Mouse (Mus musculus) macrophage (primary cell): ENCODE data around the gene Tmigd3. TPM values are rescaled to one million over a fixed set of nuclear protein-coding genes. Genes with fewer than 3 reads are reported as not detected.
A peak's percentile ranks its signal among the peaks of the same experiment; 100 is the strongest.

Source experiments
- H3K27ac ChIP-seq: fragments of 350-480 bp; formaldehyde crosslinking; 2 replicates; pipeline ENCODE4 v1.9.0; 2021
- H3K36me3 ChIP-seq: fragments of 350-480 bp; formaldehyde crosslinking; 2 replicates; pipeline ENCODE4 v1.9.0; 2021; ENCODE audit errors: inconsistent target
- H3K4me3 ChIP-seq: fragments of 350-480 bp; formaldehyde crosslinking; 2 replicates; pipeline ENCODE4 v1.9.0; 2021; ENCODE audit errors: inconsistent target
- H3K79me2 ChIP-seq: fragments of 350-480 bp; formaldehyde crosslinking; 2 replicates; pipeline ENCODE4 v1.9.0; 2021; ENCODE audit errors: inconsistent target
- WGBS: methylation state at CpG from one replicate; pipeline ENCODE4 v1.1.7; 2026; ENCODE audit warnings: inconsistent platforms; ENCODE audit not compliant: missing documents; 5-methylcytosine and 5-hydroxymethylcytosine counted together
- polyA plus RNA-seq: library from polyadenylated mRNA; stranded (reverse); fragments of 250-400 nt; gene quantifications from 3 replicates; pipeline ENCODE4 v1.2.4, GENCODE M21; 2018; ENCODE audit warnings: inconsistent platforms

Gene Tmigd3
- polyA plus RNA-seq, 1 experiment from 2014 or later, result 0.26 TPM

DNA sequence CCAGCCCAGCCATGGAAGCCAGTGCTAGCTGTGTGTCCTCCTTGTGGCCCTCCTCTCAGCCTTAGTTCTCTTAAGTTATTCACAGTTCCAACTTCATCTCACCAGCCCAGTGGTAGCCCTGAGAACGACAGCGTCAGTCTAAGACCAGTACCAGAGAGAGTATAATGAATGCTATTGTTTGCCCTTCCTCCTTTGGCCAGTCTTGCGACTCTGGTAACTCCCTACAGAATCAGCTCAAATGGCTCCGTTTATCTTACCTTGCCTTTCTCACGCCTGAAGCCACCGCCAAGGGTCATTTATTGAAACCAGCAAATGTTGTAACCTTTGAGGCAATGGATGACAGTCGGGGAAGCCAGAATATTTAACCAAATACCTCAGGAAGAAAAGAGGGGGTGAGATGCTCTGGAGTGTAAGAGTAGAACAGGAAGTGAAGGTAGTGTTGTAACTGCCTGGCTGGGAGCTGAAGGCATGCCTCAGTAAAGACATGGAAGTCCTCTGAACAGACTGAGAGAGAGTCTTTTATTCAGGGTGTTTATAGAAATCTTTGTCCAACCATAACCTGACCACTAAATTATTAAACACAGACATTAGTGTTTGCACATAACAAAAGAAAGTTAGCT lies 8.8 kb upstream of the Tmigd3 start:
- H3K79me2 ChIP-seq, result no peaks in the 10 kb centered on the region
- H3K27ac ChIP-seq, result no peak overlapping the region
- no peaks in the 10 kb centered on the region for H3K36me3 ChIP-seq
- no peak overlapping the region for H3K4me3 ChIP-seq
- WGBS, result 38% methylated on average over 7 of the region's 7 CpGs

DNA sequence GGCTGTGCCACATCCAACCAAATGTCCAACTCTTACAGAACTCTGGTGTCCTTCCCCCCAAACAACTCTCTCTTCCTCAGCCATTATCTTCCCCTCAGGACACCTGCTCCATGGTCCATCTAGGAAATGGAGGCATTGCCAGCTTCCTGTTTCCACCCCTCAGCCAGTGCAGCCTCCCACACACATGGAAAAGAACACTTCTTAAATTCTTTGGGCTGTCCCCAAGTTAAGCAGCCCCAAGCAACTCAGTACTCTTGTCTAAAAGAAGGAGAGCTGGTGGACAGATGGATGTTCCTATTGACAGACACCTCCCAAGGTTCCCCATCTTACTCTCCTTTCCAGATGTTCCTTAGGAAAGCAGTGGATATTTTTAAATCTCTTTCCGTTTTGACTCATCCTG lies 6.6 kb upstream of the Tmigd3 start:
- Histone ChIP-seq H3K27ac (no peak overlapping the region), H3K79me2 (no peaks in the 10 kb centered on the region), H3K36me3 (no peaks in the 10 kb centered on the region), H3K4me3 (no peak overlapping the region)
- 82% methylated on average over 1 of the region's 1 CpGs for WGBS

DNA sequence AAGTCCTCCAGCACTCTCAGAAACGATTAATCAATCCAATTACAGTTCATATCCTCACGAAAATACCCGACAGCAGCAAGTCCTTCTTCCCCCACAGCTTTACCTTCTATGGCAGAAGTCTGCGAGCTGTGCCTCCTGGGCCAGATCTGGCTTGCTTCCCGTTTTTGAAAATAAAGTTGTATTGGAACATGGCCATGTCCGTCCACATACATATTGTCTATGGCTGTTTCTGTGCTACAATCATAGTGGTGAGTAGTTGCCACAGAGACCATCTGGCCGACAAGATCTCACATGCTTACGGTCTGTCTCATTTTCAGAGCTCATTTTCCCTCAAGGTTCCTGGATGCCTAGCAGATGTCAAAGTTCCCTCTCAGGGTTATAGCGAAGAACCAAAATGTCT lies 5.6 kb upstream of the Tmigd3 start:
- no peak overlapping the region for H3K4me3 ChIP-seq
- WGBS, result 24% methylated on average over 9 of the region's 9 CpGs
- H3K79me2 ChIP-seq, result no peaks in the 10 kb centered on the region
- no peak overlapping the region for H3K27ac ChIP-seq
- no peaks in the 10 kb centered on the region for H3K36me3 ChIP-seq

DNA sequence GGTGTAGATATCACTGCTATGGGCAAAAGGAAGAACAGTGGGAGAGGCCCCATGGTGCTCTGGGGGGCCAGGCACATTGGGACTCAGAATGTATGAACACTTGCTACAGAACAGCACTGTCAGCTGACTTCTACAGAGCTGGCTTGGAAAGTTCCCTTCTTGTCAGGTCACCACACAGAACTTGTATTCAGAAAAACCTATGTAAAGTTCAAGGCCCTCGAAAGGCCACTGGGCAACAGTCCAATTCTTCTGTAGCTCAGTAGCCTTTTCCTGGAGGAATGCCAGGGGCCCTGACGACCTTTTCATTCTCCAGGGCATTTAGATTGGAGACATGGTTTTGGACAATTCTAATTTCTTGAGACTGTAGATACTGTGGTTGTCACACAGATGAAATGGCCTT lies 2.6 kb upstream of the Tmigd3 start:
- WGBS, result 63% methylated on average over 2 of the region's 2 CpGs
- no peak overlapping the region for H3K27ac ChIP-seq

DNA sequence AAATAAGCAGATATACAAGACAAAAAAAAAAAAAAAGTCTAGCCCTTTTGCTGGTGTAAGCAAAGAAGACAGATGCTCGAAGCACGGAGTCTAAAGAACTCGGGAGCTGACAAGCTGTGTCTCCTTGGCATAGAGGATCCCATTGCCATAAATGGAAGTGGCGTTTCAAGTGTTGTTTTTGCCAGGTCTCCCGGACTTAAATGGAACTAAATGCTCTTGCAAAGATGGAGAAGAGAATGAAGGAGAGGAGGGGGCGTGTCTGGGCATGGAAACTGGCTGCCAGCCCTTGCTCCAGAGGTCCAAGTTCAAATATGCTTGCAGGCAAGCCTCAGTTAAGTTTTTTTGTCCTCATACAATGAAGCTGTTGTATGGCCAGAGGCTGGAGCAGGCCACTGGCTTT lies 1.3 kb downstream of the Tmigd3 start:
- no peaks in the 10 kb centered on the region for H3K36me3 ChIP-seq
- WGBS, result 81% methylated on average over 6 of the region's 6 CpGs
- H3K27ac ChIP-seq, result no peak overlapping the region
- no peak overlapping the region for H3K4me3 ChIP-seq
- no peaks in the 10 kb centered on the region for H3K79me2 ChIP-seq

More for the DNA sequence above, 2.6 kb upstream of the Tmigd3 start:
- Histone ChIP-seq H3K36me3 (no peaks in the 10 kb centered on the region), H3K4me3 (no peak overlapping the region), H3K79me2 (no peaks in the 10 kb centered on the region)

DNA sequence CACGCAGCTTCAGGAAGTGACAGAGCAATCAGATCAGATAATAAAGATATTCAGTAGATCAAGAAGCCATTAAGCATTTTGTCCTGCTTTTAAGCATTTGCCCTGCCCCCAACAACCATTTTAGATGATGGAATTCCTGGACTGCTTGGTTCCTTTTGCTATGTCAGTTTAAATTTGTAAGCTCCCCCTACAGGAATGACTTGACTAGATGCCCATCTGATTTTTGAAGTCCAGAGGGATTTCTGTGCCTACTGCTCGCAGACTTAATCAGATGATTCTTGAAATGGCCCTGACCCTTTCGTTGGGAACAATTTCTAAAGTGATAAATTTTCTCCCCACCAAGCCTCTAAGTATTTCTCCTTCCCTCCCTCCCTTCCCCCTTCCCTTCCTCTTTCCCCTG lies 1.9 kb downstream of the Tmigd3 start:
- Histone ChIP-seq H3K79me2 (no peaks in the 10 kb centered on the region), H3K36me3 (no peaks in the 10 kb centered on the region), H3K27ac (no peak overlapping the region), H3K4me3 (no peak overlapping the region)
- 69% methylated on average over 3 of the region's 3 CpGs for WGBS

DNA sequence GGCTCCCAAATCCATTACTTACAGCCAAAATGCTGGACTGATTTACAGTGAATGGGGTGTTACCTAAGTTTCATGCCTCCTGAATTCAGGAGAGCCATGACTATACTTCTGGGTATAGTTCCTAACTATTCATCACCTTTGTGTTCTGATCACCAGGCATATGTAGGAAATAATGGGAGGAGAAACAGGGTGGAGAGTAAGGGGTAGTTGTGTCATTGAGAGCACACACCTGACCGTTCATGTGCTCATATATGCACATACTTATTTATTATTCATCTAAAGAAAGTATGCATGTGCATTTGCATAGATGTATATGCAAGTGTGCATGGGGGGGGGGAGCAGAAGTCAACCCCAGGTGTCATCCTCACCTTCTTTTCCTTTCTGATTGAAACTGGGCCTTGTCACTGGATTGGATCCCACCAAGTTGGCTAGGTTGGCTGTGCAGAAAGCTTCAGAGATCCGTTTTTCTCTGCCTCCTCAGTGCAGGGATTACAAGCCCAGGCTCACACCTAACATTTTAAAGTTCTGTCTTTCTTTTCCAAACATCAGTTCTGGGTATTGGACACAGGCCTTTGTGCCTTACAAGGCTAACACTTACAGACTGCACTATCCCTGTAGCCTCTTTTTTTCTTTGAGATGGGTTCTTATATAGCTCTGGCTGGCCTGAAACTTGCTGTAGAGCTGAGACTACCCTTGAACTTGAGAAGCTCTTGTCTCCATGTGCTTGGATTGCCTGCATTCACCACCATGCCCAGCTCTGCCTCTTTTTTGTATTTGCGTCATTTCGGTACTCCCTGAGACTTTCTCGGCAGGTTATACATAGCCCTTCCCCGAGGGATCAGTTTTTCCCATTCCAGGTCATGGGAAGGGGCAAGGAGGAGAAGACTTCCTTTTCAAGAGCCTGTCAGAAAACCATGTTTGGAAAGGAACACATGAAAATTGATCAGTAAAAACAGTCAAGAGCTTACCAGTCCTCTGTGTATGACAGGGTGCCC lies 3.0 kb downstream of the Tmigd3 start:
- no peaks in the 10 kb centered on the region for H3K36me3 ChIP-seq
- no peak overlapping the region for H3K27ac ChIP-seq
- no peak overlapping the region for H3K4me3 ChIP-seq
- 93% methylated on average over 6 of the region's 6 CpGs for WGBS
- no peaks in the 10 kb centered on the region for H3K79me2 ChIP-seq

DNA sequence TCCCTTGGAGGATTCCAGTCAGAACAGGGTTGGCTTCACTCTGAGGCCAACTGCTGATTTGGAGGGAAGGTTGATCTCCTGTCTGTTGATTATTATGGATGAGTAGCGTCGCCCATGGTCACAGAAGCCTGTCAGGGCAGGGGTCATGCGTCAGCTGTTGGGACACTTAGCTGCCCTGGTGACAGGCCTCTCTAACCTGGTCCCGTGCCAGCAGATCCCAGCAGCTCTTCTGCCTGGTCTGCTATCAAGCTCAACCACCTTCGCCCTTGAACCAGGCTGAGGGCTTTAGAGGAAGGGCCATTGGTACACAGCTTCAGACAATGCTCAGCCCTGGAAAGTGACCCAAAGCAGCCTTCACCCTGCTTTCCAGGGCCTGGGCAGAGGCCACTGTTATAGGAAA lies 5.3 kb downstream of the Tmigd3 start:
- no peaks in the 10 kb centered on the region for H3K36me3 ChIP-seq
- no peak overlapping the region for H3K27ac ChIP-seq
- 99% methylated on average over 5 of the region's 5 CpGs for WGBS
- no peaks in the 10 kb centered on the region for H3K79me2 ChIP-seq
- H3K4me3 ChIP-seq, result no peak overlapping the region

DNA sequence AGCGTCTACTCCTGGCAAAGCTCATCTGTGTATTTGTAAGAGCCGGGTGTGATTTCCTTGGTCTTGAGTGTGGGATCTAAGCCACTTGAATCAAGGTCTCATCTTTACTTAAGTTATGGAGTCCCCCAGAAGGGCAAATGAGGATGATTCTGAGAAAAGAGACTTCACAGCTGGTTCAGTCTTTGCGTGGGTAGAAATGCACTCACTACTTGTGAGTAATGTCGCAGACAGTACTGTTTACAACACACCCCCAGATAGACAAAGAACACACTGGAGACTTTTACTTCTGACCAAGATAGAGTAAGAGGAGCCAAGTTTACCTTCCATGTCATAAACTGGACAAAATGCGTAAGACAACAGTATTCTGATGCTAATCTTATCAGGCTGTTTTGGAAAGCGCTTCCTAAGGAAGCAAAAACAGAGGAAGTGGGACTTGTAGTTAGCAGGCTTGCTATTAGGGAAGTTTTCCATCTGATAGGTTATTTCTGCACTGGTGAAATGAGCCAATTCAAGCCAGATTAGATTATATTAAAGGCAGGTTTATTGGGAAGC lies 6.6 kb downstream of the Tmigd3 start:
- peak overlapping the region; percentile 71 for H3K27ac ChIP-seq
- 72% methylated on average over 6 of the region's 6 CpGs for WGBS
- no peak overlapping the region for H3K4me3 ChIP-seq
- no peaks in the 10 kb centered on the region for H3K79me2 ChIP-seq
- no peaks in the 10 kb centered on the region for H3K36me3 ChIP-seq

DNA sequence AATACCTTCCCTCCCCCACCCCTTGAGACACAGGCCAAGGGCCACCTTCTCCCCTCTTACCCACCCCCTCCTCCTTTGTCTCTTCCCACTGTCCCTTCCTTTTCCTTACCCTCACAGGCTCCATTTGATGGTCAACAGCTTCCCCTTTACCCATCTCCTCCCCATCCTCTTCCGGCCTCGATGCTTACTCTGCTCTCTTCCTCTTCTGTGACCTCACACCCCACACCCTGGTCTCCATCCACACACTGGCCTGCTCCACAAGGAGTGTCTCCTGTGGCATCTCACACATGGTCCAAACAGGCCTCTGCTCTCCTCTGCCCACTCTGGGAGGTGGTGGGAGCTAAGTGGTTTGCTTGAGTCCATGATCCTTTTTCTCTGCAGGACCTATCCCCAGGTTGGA lies 7.2 kb downstream of the Tmigd3 start:
- Histone ChIP-seq H3K27ac (peak overlapping the region; percentile 71), H3K4me3 (no peak overlapping the region)
- WGBS, result 13% methylated on average over 2 of the region's 2 CpGs

DNA sequence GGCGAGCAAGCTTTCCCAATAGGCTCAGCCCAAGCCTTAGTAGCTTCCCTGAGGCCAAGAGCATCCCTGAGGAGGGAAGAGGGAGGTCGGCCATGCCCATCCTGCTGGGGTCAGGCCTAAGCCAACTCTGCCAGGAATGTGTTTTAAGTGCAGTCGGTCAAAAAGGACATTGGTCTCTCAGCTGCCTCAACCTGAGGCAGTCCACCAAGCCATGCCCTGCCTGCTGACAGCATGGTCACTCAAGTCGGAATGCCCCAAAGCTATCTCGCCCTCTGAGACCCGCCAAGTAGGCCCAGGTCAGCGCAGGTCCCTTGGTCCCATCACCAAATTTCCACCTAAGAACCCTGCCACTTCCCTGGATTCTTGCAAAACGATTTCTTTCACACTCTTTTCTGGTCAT lies 8.0 kb downstream of the Tmigd3 start:
- H3K27ac ChIP-seq, result peak overlapping the region; percentile 71; the same call in 1 of the 2 replicates
- no peaks in the 10 kb centered on the region for H3K36me3 ChIP-seq
- 92% methylated on average over 8 of the region's 8 CpGs for WGBS
- H3K79me2 ChIP-seq, result no peaks in the 10 kb centered on the region
- H3K4me3 ChIP-seq, result no peak overlapping the region

More for the DNA sequence above, 7.2 kb downstream of the Tmigd3 start:
- H3K36me3 ChIP-seq, result no peaks in the 10 kb centered on the region
- H3K79me2 ChIP-seq, result no peaks in the 10 kb centered on the region

DNA sequence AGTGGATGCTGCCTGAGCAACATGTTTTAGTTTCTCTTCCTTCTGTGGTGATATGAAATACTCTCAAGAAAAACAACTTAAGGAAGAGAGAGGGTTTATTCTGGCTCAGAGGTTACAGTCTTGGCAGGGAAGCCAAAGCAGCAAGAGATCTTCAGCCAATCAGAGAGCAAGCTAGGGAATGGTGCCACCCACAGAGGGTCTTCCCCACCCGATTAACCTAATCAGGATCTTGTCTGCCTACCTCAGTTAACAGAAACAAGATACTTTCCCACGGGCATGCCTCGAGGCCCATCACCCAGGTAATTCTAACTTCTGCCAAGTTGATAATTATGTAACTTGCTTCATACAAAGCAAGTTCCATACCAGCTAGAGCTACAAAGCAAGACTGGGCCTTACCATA lies 9.7 kb downstream of the Tmigd3 start:
- no peaks in the 10 kb centered on the region for H3K36me3 ChIP-seq
- H3K79me2 ChIP-seq, result no peaks in the 10 kb centered on the region
- no peak overlapping the region for H3K4me3 ChIP-seq
- WGBS, result 51% methylated on average over 3 of the region's 3 CpGs
- no peak overlapping the region for H3K27ac ChIP-seq

DNA sequence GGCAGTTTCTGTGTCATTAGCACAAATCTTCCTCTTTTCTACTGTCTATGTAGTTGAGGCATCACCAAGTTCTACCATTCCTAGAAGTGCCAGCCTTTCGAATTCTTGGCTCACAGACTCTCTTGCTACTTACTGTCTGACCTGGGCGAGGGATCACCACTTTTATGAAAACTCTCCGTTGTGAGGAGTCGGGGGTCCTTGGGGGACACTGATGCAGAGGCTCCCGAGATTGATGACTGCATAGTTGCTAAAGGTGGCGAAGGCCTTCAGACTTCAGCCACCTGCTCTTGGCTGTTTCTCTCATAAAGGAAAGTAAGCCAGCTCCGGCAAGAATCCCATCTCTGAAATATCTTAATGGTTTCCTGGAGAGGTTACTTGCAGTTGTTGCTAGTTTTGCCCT lies 11.4 kb downstream of the Tmigd3 start:
- Histone ChIP-seq H3K36me3 (no peaks in the 10 kb centered on the region), H3K4me3 (no peak overlapping the region), H3K79me2 (no peaks in the 10 kb centered on the region), H3K27ac (no peak overlapping the region)
- 87% methylated on average over 7 of the region's 7 CpGs for WGBS

DNA sequence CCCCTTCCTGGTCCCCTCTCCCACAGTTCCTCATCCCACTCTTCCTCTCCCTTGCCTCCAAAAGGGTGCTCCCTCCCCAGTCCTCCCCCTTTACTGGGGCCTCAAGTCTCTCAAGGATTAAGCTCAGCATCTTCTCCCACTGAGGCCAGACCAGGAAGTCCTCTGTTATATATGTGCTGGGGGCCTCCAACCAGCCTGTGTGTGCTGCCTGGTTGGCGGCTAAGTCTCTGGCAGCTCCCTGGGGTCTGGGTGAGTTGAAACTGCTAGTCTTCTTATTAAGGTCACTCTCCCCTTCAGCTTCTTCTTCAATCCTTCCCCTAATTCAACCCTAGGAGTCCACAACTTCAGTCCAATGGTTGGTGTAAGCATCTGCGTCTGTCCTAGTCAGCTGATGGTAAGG lies 12.4 kb downstream of the Tmigd3 start:
- H3K36me3 ChIP-seq, result no peaks in the 10 kb centered on the region
- no peak overlapping the region for H3K4me3 ChIP-seq
- WGBS, result 96% methylated on average over 2 of the region's 2 CpGs
- no peaks in the 10 kb centered on the region for H3K79me2 ChIP-seq
- no peak overlapping the region for H3K27ac ChIP-seq

DNA sequence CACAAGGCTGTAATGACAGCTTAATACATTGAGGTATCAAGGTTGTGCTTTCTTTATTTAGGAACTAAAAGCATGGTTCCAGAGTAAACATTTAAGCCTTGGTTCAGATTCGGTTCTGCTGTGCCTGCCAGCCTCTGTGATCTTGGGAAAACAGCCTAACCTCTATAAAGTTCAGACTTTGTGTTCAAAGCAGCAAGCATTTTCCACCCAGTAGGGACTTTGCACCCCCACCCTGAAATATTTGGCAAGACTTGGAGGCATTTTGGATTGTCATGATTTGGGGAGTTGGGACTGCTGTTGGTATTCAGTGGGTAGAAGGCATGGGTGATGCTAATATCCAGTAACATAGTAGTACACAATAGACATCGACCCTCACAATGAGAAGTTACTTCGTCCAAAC lies 18.3 kb downstream of the Tmigd3 start:
- Histone ChIP-seq H3K4me3 (no peak overlapping the region), H3K36me3 (no peaks in the 10 kb centered on the region), H3K79me2 (no peaks in the 10 kb centered on the region), H3K27ac (no peak overlapping the region)
- 97% methylated on average over 3 of the region's 3 CpGs for WGBS
